Mouse (Mus musculus): ENCODE results near the gene Hist1h2ad. TPM values are rescaled to one million over a fixed set of nuclear protein-coding genes. Genes with fewer than 3 reads are reported as not detected.
"Not testable (repeated sequence)": the region's sequence is repeated elsewhere in the genome, so short reads cannot be mapped to it uniquely, and the experiment has no call there.

The Hist1h2ad gene
- polyA plus RNA-seq, 1 experiment from 2014 or later, result 4.2 TPM

DNA sequence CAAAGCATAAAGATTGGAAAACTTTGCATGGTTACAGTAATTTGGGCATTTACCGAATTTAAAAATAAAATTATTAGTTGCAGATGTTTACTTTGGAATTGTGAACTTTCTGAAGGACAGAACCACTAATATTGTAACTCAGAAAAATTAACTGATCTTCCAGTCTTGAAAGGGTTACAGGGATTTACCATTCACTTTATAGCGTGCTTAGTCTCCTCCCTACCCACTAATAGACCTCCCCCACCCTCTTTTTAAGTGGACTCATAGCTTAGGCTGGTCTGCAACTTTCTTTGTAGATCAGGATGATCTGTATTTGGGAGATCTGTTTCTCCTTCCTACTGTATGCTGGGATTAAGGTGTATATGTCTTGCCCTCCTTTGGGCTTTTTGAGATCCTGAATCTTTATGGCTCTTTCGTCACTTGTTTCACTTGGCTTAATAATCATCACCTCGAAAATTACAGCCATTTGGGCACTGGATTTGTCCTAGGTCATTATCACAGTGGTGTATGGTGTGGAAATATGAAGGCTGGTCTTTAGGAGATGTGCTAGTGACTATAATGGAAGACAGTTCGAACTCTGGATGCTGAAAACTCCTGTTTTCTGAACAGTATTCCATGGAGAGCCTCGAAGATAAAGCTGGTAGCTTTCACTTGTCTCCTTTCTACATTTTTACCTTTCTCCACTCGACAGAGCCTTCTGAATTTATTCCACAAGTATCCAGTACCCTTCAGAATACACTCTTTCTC, 37.9 kb upstream of the Hist1h2ad start:
- H3K4me2 ChIP-seq, result peak overlapping the region; percentile 63
- no peaks in the 10 kb centered on the region for H3K9me3 ChIP-seq (ENCODE audit: low read depth, low read length)
- H3K27me3 ChIP-seq (ENCODE audit: insufficient read depth, low read length), result no peaks in the 10 kb centered on the region
- DNase-seq, result peak; percentile 64
- H3K27ac ChIP-seq (ENCODE audit: low read depth), result peak overlapping the region; percentile 99
- TF ChIP-seq CTCF (IDR thresholded peaks at IDR 0.05; ENCODE audit: low read depth), result no peak
- no peak for ATAC-seq (ENCODE audit: insufficient read depth)
- H3K36me3 ChIP-seq (ENCODE audit: insufficient read depth), result no peaks in the 10 kb centered on the region
- peak overlapping the region; percentile 75 for H3K9ac ChIP-seq
- peak overlapping the region; percentile 53 for H3K4me3 ChIP-seq (ENCODE audit: low read depth, low read length)
- peaks cover 13% of the 10 kb centered on the region; the same call in 1 of the 2 replicates for H3K4me1 ChIP-seq (ENCODE audit: insufficient read depth)
- 11% methylated on average over 7 of the region's 7 CpGs for WGBS

- no peaks in the 10 kb centered on the region for H3K27me3 ChIP-seq (ENCODE audit: insufficient read depth, low read length)
- H3K4me2 ChIP-seq, result peak overlapping the region; percentile 63
- TF ChIP-seq CTCF (IDR thresholded peaks at IDR 0.05; ENCODE audit: low read depth), result no peak
- H3K27ac ChIP-seq (ENCODE audit: low read depth), result peak overlapping the region; percentile 99; the same call in 1 of the 2 replicates
- WGBS, result 59% methylated on average over 3 of the region's 3 CpGs
- H3K36me3 ChIP-seq (ENCODE audit: insufficient read depth), result no peaks in the 10 kb centered on the region
- peak overlapping the region; percentile 53 for H3K4me3 ChIP-seq (ENCODE audit: low read depth, low read length)
- peaks cover 13% of the 10 kb centered on the region; the same call in 1 of the 2 replicates for H3K4me1 ChIP-seq (ENCODE audit: insufficient read depth)
- ATAC-seq (ENCODE audit: insufficient read depth), result no peak
- peak overlapping the region; percentile 75 for H3K9ac ChIP-seq
- no peak for DNase-seq
- no peaks in the 10 kb centered on the region for H3K9me3 ChIP-seq (ENCODE audit: low read depth, low read length)
These were observed 37.0 kb upstream of the Hist1h2ad start for GRCm38 (mm10) chr13:23537006-23537710.

GRCm38 (mm10) chr13:23538249-23538648, 35.9 kb upstream of the Hist1h2ad start:
- Histone ChIP-seq H3K9ac (no peak overlapping the region), H3K36me3 (ENCODE audit: insufficient read depth) (no peaks in the 10 kb centered on the region), H3K4me3 (ENCODE audit: low read depth, low read length) (no peak overlapping the region), H3K27me3 (ENCODE audit: insufficient read depth, low read length) (no peaks in the 10 kb centered on the region), H3K4me2 (no peak overlapping the region), H3K9me3 (ENCODE audit: low read depth, low read length) (no peaks in the 10 kb centered on the region), H3K27ac (ENCODE audit: low read depth) (no peak overlapping the region), H3K4me1 (ENCODE audit: insufficient read depth) (0 out of 2 replicates have a peak, but pooled peaks cover 3% of the 10 kb centered on the region)
- ATAC-seq (ENCODE audit: insufficient read depth) (no peak), DNase-seq (no peak)
- 76% methylated on average over 5 of the region's 5 CpGs for WGBS
- no peak for TF ChIP-seq CTCF (IDR thresholded peaks at IDR 0.05; ENCODE audit: low read depth)

GRCm38 (mm10) chr13:23539821-23540220, 34.4 kb upstream of the Hist1h2ad start:
- not testable (repeated sequence) for H3K27ac ChIP-seq (ENCODE audit: low read depth); H3K4me3 ChIP-seq (ENCODE audit: low read depth, low read length); ATAC-seq (ENCODE audit: insufficient read depth); H3K4me2 ChIP-seq; DNase-seq; H3K4me1 ChIP-seq (ENCODE audit: insufficient read depth); H3K9me3 ChIP-seq (ENCODE audit: low read depth, low read length); H3K27me3 ChIP-seq (ENCODE audit: insufficient read depth, low read length); H3K36me3 ChIP-seq (ENCODE audit: insufficient read depth); H3K9ac ChIP-seq
- 71% methylated on average over 1 of the region's 1 CpGs for WGBS

DNA sequence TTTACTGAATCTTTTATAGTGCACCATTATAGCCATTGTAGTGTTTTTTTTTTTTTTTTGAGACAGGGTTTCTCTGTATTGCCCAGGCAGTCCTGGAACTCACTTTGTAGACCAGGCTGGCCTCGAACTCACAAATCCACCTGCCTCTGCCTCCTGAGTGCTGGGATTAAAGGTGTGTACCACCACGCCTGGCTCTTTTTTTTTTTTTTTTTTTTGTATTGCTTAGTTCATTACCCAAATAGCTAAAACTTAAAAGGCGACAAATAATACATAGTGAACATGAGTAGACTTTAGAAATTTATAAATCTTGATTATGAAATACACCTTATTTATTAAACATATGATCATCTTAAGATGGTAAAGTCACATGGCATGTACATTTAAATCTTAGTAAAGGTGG, 32.7 kb upstream of the Hist1h2ad start:
- no peak for TF ChIP-seq CTCF (IDR thresholded peaks at IDR 0.05; ENCODE audit: low read depth)
- ATAC-seq (ENCODE audit: insufficient read depth) (no peak), DNase-seq (no peak)
- H3K4me3 ChIP-seq (ENCODE audit: low read depth, low read length), result no peak overlapping the region
- no peaks in the 10 kb centered on the region for H3K9me3 ChIP-seq (ENCODE audit: low read depth, low read length)
- no peak overlapping the region; the same call in 1 of the 2 replicates for H3K9ac ChIP-seq
- H3K4me2 ChIP-seq, result peak overlapping the region; percentile 86
- H3K27me3 ChIP-seq (ENCODE audit: insufficient read depth, low read length), result no peaks in the 10 kb centered on the region
- H3K36me3 ChIP-seq (ENCODE audit: insufficient read depth), result no peaks in the 10 kb centered on the region
- H3K4me1 ChIP-seq (ENCODE audit: insufficient read depth), result 0 out of 2 replicates have a peak, but pooled peaks cover 3% of the 10 kb centered on the region
- WGBS, result 80% methylated on average over 3 of the region's 3 CpGs
- H3K27ac ChIP-seq (ENCODE audit: low read depth), result no peak overlapping the region

- Histone ChIP-seq H3K9ac (peak overlapping the region; percentile 66), H3K4me2 (peak overlapping the region; percentile 86), H3K4me3 (ENCODE audit: low read depth, low read length) (peak overlapping the region; percentile 44), H3K27ac (ENCODE audit: low read depth) (peak overlapping the region; percentile 91)
- ATAC-seq (ENCODE audit: insufficient read depth); H3K36me3 ChIP-seq (ENCODE audit: insufficient read depth); H3K9me3 ChIP-seq (ENCODE audit: low read depth, low read length); H3K27me3 ChIP-seq (ENCODE audit: insufficient read depth, low read length); DNase-seq; H3K4me1 ChIP-seq (ENCODE audit: insufficient read depth): not testable (repeated sequence)
- WGBS, result 4% methylated on average over 3 of the region's 3 CpGs
These were observed 31.8 kb upstream of the Hist1h2ad start for GRCm38 (mm10) chr13:23542225-23542980.

GRCm38 (mm10) chr13:23542999-23543607, 31.1 kb upstream of the Hist1h2ad start, which contains the start of gene Hist1h2bh:
TSS of gene Hist1h2bh (minus strand) at chr13:23543392.
- not testable (repeated sequence) for H3K36me3 ChIP-seq (ENCODE audit: insufficient read depth); H3K9me3 ChIP-seq (ENCODE audit: low read depth, low read length); H3K4me1 ChIP-seq (ENCODE audit: insufficient read depth); H3K27me3 ChIP-seq (ENCODE audit: insufficient read depth, low read length)
- ATAC-seq (ENCODE audit: insufficient read depth) (peak; percentile 95), DNase-seq (peak; percentile 96)
- H3K27ac ChIP-seq (ENCODE audit: low read depth), result peak within 1 kb of the TSS; percentile 96
- WGBS, result 0% methylated on average over 27 of the region's 42 CpGs
- peak within 1 kb of the TSS; percentile 66 for H3K9ac ChIP-seq
- H3K4me3 ChIP-seq (ENCODE audit: low read depth, low read length), result peak within 1 kb of the TSS; percentile 44
- peak within 1 kb of the TSS; percentile 86 for H3K4me2 ChIP-seq

All from lung, embryonic 14.5 days (tissue).